Mouse (Mus musculus): ENCODE measurements around the gene Tufm.

DNA sequence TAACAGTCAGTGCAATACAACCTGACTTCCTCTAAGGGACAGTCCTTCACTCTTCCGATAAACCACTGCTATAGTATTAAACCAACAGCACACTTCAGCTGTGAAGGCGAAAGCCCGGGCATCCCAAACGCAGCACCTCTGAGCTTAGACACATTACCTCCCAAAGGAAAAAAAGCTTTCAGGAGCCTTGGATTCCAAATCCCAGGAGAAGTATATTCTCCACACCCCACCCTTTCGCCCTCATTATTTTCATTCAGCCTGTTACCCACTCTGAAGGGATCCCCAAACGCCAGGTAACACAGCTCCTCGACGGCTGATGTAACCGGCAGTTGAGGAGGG lies 14.5 kb downstream of the Tufm start:
- TF ChIP-seq CTCF (IDR thresholded peaks at IDR 0.05; ENCODE audit: borderline replicate concordance, extremely low read depth, insufficient read depth, insufficient read length) (no peak), POLR2A (IDR thresholded peaks at IDR 0.05; ENCODE audit: borderline replicate concordance, extremely low read depth, insufficient read depth, insufficient read length, poor library complexity, severe bottlenecking) (no peak)

Data from brain, embryonic 14.5 days (tissue).